Mouse (Mus musculus): ENCODE results near the gene Mpz. TPM values are rescaled to one million over a fixed set of nuclear protein-coding genes. Genes with fewer than 3 reads are reported as not detected.
A peak's percentile ranks its signal among the peaks of the same experiment; 100 is the strongest.

Gene Mpz
- polyA plus RNA-seq, 2 experiments, result 0.14 to 0.25 TPM

DNA sequence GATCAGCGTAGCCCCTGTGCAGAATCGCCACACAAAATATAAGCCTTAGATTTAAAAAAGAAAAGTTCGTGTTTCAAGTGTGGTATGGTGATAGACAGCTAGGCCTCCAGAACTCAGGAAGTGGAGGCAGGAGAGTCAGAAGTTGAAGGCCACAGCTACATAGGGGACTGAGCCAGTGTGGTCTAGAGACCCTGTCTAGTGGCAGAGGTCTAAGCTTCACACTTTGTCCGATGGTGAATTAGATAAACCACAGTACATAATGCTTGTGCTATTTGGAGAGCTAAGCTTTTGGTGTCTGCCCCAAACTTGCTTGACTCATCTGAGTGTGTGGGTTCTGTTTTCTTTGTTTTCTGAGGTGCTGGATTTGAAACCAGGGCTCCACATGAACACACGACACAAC is 31.5 kb upstream of the Mpz start:
- H3K27ac ChIP-seq, result no peak overlapping the region
- H3K4me3 ChIP-seq (ENCODE audit: insufficient read depth in 1 of 2, low read depth in 2 of 2, low read length in 2 of 2), result no peak overlapping the region
- 63% methylated on average over 5 of the region's 5 CpGs for WGBS (ENCODE audit: insufficient replicate concordance)
- TF ChIP-seq CTCF (IDR thresholded peaks at IDR 0.05; ENCODE audit: low read depth) (no peak), EP300 (IDR thresholded peaks at IDR 0.05; ENCODE audit: low read depth) (no peak)
- H3K27me3 ChIP-seq (ENCODE audit: control insufficient read depth, insufficient read depth, low read length), result no peaks in the 10 kb centered on the region
- no peaks in the 10 kb centered on the region for H3K36me3 ChIP-seq (replicated peaks; ENCODE audit: control insufficient read depth, insufficient read depth, low read depth)
- H3K9ac ChIP-seq (replicated peaks), result no peak overlapping the region
- DNase-seq (ENCODE audit: low read depth in 3 of 3, low spot score in 3 of 3), result no peak
- ATAC-seq (ENCODE audit: insufficient read depth), result no peak
- no peaks in the 10 kb centered on the region for H3K9me3 ChIP-seq (ENCODE audit: control insufficient read depth, low read length)
- H3K4me2 ChIP-seq (ENCODE audit: low read depth), result no peak overlapping the region
- peaks cover 24 to 36% of the 10 kb centered on the region in 2 experiments for H3K4me1 ChIP-seq (replicated peaks; ENCODE audit: control insufficient read depth in 2 of 2, insufficient read depth in 2 of 2, low read length in 1 of 2)

DNA sequence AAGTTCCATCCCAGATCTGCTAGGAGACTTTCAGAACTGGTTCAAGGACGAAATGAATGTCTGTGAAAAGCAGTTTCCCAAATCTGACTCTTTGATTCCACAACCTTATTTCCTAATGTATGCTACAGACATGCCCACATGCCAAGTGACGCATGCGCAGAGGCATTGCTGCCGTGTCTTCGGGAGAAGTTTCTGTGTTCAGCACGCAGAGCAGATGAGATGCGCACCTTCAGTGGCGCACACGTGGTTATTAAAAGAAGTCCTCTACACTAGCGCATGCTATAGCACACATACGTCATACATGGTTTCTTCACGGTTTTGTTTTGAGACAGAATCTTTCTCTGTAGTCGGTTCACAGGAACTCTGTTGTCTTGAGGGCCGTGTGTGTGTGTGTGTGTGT is 31.1 kb upstream of the Mpz start:
- DNase-seq (ENCODE audit: low read depth in 3 of 3, low spot score in 3 of 3), result no peak
- H3K4me3 ChIP-seq (ENCODE audit: insufficient read depth in 1 of 2, low read depth in 2 of 2, low read length in 2 of 2), result no peak overlapping the region
- H3K9ac ChIP-seq (replicated peaks), result no peak overlapping the region
- no peak for TF ChIP-seq CTCF (IDR thresholded peaks at IDR 0.05; ENCODE audit: low read depth)
- no peak for TF ChIP-seq EP300 (IDR thresholded peaks at IDR 0.05; ENCODE audit: low read depth)
- no peak overlapping the region for H3K4me2 ChIP-seq (ENCODE audit: low read depth)
- no peaks in the 10 kb centered on the region for H3K9me3 ChIP-seq (ENCODE audit: control insufficient read depth, low read length)
- 79% methylated on average over 14 of the region's 14 CpGs for WGBS (ENCODE audit: insufficient replicate concordance)
- ATAC-seq (ENCODE audit: insufficient read depth), result no peak
- no peaks in the 10 kb centered on the region for H3K27me3 ChIP-seq (ENCODE audit: control insufficient read depth, insufficient read depth, low read length)
- no peaks in the 10 kb centered on the region for H3K36me3 ChIP-seq (replicated peaks; ENCODE audit: control insufficient read depth, insufficient read depth, low read depth)
- peaks cover 25 to 38% of the 10 kb centered on the region in 2 experiments for H3K4me1 ChIP-seq (replicated peaks; ENCODE audit: control insufficient read depth in 2 of 2, insufficient read depth in 2 of 2, low read length in 1 of 2)
- no peak overlapping the region for H3K27ac ChIP-seq

DNA sequence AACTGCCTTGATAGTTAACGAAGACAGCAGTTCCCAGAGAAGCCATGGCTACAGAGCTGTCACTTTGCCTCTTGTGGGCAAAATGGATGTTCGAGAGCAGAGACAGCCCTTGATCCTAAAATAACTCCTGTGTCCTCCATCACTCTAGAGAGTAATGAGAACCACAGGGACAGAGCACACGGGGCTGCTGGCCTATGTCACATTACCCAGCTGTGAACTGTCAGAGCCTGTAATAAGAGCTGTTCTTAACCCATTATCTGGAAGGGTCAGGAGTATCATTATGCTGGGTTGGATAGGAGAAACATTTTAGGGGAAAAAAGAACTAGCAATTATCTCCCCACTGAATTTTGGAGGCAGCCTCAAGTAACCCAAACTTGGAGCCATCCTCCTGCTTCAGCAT is 29.6 kb upstream of the Mpz start:
- 47% methylated on average over 3 of the region's 3 CpGs for WGBS (ENCODE audit: insufficient replicate concordance)
- no peaks in the 10 kb centered on the region for H3K9me3 ChIP-seq (ENCODE audit: control insufficient read depth, low read length)
- no peak for ATAC-seq (ENCODE audit: insufficient read depth)

DNA sequence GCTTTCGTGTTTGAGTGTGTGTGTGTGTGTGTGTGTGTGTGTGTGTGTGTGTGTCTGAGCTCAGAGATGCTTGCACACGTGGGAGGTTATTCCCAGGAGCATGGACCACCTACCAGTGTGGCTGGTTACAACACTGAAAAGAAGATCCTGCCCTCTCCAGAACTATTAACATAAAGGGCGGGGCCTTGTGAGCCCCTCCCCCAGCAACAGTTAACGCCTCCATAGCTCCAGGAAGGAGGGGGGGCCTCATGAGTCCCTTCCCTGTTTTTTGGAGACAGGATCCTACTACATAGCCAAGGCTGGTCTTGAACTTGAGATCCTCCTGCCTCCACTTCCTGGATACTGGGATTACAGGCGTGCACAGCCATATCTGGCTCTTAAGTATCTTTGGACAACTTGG is 28.7 kb upstream of the Mpz start:
- no peak for DNase-seq (ENCODE audit: low read depth in 3 of 3, low spot score in 3 of 3)
- no peaks in the 10 kb centered on the region for H3K27me3 ChIP-seq (ENCODE audit: control insufficient read depth, insufficient read depth, low read length)
- no peak overlapping the region for H3K9ac ChIP-seq (replicated peaks)
- no peak for ATAC-seq (ENCODE audit: insufficient read depth)
- no peaks in the 10 kb centered on the region for H3K9me3 ChIP-seq (ENCODE audit: control insufficient read depth, low read length)
- WGBS (ENCODE audit: insufficient replicate concordance), result 38% methylated on average over 5 of the region's 5 CpGs
- H3K4me2 ChIP-seq (ENCODE audit: low read depth), result no peak overlapping the region
- no peaks in the 10 kb centered on the region for H3K36me3 ChIP-seq (replicated peaks; ENCODE audit: control insufficient read depth, insufficient read depth, low read depth)
- no peak overlapping the region for H3K4me3 ChIP-seq (ENCODE audit: insufficient read depth in 1 of 2, low read depth in 2 of 2, low read length in 2 of 2)
- no peak overlapping the region for H3K27ac ChIP-seq
- TF ChIP-seq CTCF (IDR thresholded peaks at IDR 0.05; ENCODE audit: low read depth) (no peak), EP300 (IDR thresholded peaks at IDR 0.05; ENCODE audit: low read depth) (no peak)
- H3K4me1 ChIP-seq (replicated peaks; ENCODE audit: control insufficient read depth in 2 of 2, insufficient read depth in 2 of 2, low read length in 1 of 2), result peaks cover 19 to 33% of the 10 kb centered on the region in 2 experiments

More for the DNA sequence above, 29.6 kb upstream of the Mpz start:
- Histone ChIP-seq H3K4me1 (replicated peaks; ENCODE audit: control insufficient read depth in 2 of 2, insufficient read depth in 2 of 2, low read length in 1 of 2) (peaks cover 26 to 40% of the 10 kb centered on the region in 2 experiments), H3K4me2 (ENCODE audit: low read depth) (no peak overlapping the region), H3K27ac (no peak overlapping the region), H3K27me3 (ENCODE audit: control insufficient read depth, insufficient read depth, low read length) (no peaks in the 10 kb centered on the region), H3K4me3 (ENCODE audit: insufficient read depth in 1 of 2, low read depth in 2 of 2, low read length in 2 of 2) (no peak overlapping the region), H3K9ac (replicated peaks) (no peak overlapping the region), H3K36me3 (replicated peaks; ENCODE audit: control insufficient read depth, insufficient read depth, low read depth) (no peaks in the 10 kb centered on the region)
- no peak for DNase-seq (ENCODE audit: low read depth in 3 of 3, low spot score in 3 of 3)
- TF ChIP-seq CTCF (IDR thresholded peaks at IDR 0.05; ENCODE audit: low read depth) (no peak), EP300 (IDR thresholded peaks at IDR 0.05; ENCODE audit: low read depth) (no peak)

DNA sequence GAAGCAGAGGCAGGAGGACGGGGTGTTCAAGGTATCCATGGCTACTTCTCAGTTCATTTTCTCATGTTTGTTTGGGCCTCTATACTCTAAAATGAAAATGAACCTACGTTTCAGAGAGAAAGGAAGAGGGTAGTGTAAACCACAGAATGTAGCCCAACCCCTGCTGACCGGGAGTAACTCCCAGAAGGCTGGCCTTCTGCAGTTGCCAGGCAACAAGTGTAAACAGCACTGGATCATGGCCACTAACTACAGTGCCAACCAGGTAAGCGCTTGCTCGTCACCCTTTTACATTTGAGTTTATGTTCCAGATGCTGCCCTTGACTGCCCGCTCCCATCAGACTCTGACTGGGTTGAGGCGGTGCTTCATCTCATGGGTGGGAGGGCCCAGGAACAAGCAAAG is 27.6 kb upstream of the Mpz start:
- H3K27me3 ChIP-seq (ENCODE audit: control insufficient read depth, insufficient read depth, low read length), result no peaks in the 10 kb centered on the region
- no peaks in the 10 kb centered on the region; the same call in 1 of the 2 replicates for H3K36me3 ChIP-seq (replicated peaks; ENCODE audit: control insufficient read depth, insufficient read depth, low read depth)
- ATAC-seq (ENCODE audit: insufficient read depth) (0 out of 2 replicates have a peak, but pooled peaks have one; percentile 12), DNase-seq (ENCODE audit: low read depth in 3 of 3, low spot score in 3 of 3) (peak in 1 of 3 experiments; percentile 68)
- no peak overlapping the region for H3K27ac ChIP-seq
- no peak overlapping the region for H3K4me3 ChIP-seq (ENCODE audit: insufficient read depth in 1 of 2, low read depth in 2 of 2, low read length in 2 of 2)
- 36% methylated on average over 7 of the region's 7 CpGs for WGBS (ENCODE audit: insufficient replicate concordance)
- no peak for TF ChIP-seq EP300 (IDR thresholded peaks at IDR 0.05; ENCODE audit: low read depth)
- no peak for TF ChIP-seq CTCF (IDR thresholded peaks at IDR 0.05; ENCODE audit: low read depth)
- no peak overlapping the region for H3K9ac ChIP-seq (replicated peaks)
- no peaks in the 10 kb centered on the region for H3K9me3 ChIP-seq (ENCODE audit: control insufficient read depth, low read length)
- no peak overlapping the region; the same call in 1 of the 2 replicates for H3K4me2 ChIP-seq (ENCODE audit: low read depth)
- peaks cover 19 to 33% of the 10 kb centered on the region in 2 experiments for H3K4me1 ChIP-seq (replicated peaks; ENCODE audit: control insufficient read depth in 2 of 2, insufficient read depth in 2 of 2, low read length in 1 of 2)
